Mouse (Mus musculus) embryonic fibroblast, embryonic 13.5 days (primary cell): ENCODE data around the gene Ifne. TPM values are rescaled to one million over a fixed set of nuclear protein-coding genes. Genes with fewer than 3 reads are reported as not detected.

Source experiments
- H3K27ac ChIP-seq: 2 replicates; pipeline ENCODE4 v1.5.1; 2012; ENCODE audit warnings: low read length, control low read depth, inconsistent platforms; ENCODE audit not compliant: insufficient read depth
- H3K4me1 ChIP-seq: 2 replicates; pipeline ENCODE4 v1.6.1; 2011; ENCODE audit warnings: low read length; ENCODE audit not compliant: control insufficient read depth, insufficient read depth
- H3K4me3 ChIP-seq: 2 replicates; pipeline ENCODE4 v1.5.1; 2011; ENCODE audit warnings: mild to moderate bottlenecking, control low read depth, low read length; ENCODE audit not compliant: insufficient read depth
- CTCF ChIP-seq: IDR thresholded peaks from 2 replicates; pipeline ENCODE4 v1.5.1; 2011; ENCODE audit warnings: mild to moderate bottlenecking, control low read depth, low read length, moderate library complexity, borderline replicate concordance; ENCODE audit not compliant: insufficient read depth
- POLR2A ChIP-seq: IDR thresholded peaks from 2 replicates; pipeline ENCODE4 v1.6.1; 2011; ENCODE audit warnings: low read depth, mild to moderate bottlenecking, control low read depth, low read length, moderate library complexity
- polyA plus RNA-seq: library from polyadenylated mRNA; stranded (reverse); fragments of >200 nt; gene quantifications from 2 replicates; pipeline ENCODE4 v1.2.4, GENCODE M21; 2011; ENCODE audit warnings: low read depth; ENCODE audit not compliant: missing spikeins, insufficient read length

Gene Ifne
- polyA plus RNA-seq, 1 experiment: not detected

- Histone ChIP-seq H3K4me1 (peaks cover 4% of the 10 kb centered on the region), H3K4me3 (no peak overlapping the region), H3K27ac (no peak overlapping the region)
- no peak for TF ChIP-seq POLR2A
- no peak for TF ChIP-seq CTCF
These were observed 32.9 kb upstream of the Ifne start for GRCm38 (mm10) chr4:88912882-88913281.

GRCm38 (mm10) chr4:88912187-88912586 lies 32.2 kb upstream of the Ifne start:
- TF ChIP-seq CTCF (no peak), POLR2A (no peak)
- H3K27ac ChIP-seq: no peak overlapping the region; the same call in 1 of the 2 replicates

DNA sequence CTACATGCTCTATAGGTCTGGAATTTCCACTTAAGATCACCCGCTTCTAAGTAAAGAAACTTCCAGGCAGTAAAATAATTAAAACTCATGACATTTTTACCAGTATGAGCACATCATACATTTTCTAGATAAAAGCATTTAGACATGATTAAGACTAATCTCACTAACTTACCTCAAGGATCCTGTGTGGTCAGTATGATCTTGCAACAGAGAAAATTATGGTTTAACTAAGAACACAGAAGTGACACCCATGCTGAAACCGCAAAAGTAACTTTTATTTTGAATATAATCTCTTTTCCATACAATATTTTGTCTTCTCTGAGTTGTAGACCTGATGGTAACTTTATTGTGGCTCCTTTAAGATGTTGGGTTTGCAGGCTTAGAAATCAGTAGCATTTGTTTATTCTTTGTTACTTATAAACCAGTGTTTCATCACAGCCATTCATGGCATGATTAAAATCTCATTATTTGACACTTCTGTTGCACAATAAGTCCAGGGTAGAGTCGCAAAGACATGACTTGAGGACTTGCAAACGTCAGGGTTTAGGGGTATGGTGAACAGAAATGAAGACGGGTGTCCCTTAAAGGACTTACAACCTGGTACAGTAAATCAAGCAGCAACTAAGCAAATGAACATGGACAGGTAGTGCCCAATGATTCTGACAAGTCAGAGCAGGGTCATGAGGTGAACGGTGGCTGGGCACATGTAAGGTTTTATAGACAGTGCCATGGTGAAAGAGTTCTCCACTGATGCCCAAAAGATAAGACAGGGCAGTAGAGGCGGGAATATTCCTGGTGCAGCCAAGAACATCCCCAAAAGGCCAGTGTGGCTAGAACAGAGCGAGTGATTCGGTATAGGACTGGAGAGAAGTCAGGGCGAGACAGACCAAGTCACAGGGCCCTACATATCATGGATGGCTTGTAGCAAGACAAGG lies 29.9 kb upstream of the Ifne start:
- TF ChIP-seq POLR2A (no peak), CTCF (no peak)

More at GRCm38 (mm10) chr4:88912187-88912586, 32.2 kb upstream of the Ifne start:
- Histone ChIP-seq H3K4me3 (no peak overlapping the region), H3K4me1 (peaks cover 2% of the 10 kb centered on the region; the same call in 1 of the 2 replicates)

DNA sequence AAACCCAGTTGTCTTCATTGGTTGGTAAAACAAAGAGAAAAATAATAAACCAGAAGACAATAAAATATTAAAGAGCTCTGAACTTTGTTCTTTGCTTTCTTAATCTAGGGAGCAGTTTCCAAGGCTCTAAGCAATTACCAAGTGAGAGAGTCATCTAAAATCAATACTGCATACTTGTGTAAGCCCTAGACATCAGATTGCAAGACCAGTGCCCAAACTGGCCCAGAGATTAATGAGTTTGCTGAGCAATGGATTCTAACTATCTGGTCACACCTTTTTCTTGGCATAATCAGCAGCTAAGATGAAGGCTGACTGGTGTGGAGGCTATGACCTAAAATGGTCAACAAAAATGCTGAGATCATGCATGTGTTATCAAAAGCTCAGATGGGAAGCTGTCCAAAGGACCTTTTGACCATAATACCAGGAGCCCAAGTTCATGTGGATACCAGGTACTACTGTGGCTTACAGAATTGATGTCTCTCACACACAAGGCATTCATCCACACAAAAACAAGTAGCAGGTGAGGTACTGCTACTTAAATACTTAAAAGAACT lies 13.3 kb upstream of the Ifne start:
- H3K4me1 ChIP-seq: no peaks in the 10 kb centered on the region
- no peak overlapping the region for H3K4me3 ChIP-seq
- H3K27ac ChIP-seq: no peak overlapping the region
- TF ChIP-seq POLR2A: no peak
- no peak for TF ChIP-seq CTCF

More for the DNA sequence above, 29.9 kb upstream of the Ifne start:
- Histone ChIP-seq H3K27ac (no peak overlapping the region), H3K4me3 (no peak overlapping the region), H3K4me1 (peaks cover 2% of the 10 kb centered on the region; the same call in 1 of the 2 replicates)

DNA sequence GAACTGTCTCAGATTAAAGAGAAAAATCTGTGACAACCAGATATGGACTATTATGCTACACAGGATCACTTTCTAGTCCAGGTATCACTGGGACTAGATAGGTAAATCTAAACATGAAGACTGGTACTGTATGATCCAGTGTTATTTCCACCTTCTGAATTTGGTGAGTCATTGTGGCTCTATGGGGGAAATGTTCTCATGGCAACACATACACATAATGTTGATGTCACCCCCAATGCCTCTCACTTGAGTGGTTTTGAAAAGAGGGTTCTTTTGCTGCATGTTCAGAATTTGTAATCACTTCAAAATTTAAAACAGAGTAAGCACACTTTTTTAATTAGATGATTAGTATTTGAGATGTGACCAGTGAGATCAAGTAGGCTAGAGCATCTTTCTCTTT lies 8.2 kb upstream of the Ifne start:
- no peak overlapping the region for H3K27ac ChIP-seq
- H3K4me1 ChIP-seq: no peaks in the 10 kb centered on the region
- TF ChIP-seq POLR2A (no peak), CTCF (no peak)
- H3K4me3 ChIP-seq: no peak overlapping the region

DNA sequence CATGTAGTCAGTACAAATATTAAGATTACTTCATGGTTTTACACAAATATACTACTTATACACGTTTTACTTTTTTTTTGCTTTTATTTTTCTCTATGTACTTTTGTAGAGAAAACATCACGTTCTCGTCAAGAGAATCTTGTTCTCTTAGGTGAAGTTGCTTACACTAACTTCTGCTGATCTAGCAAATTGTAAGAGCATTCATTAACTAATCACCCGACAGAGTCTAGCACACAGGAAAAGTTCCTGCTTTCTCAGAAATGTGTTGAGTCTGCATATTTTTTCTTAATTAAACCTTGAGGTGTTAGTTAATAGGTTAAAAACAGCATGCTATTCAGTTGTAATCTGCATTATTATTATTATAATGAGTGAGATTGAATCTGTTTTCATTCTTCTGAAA lies 1.2 kb downstream of the Ifne start:
- no peak for TF ChIP-seq POLR2A
- no peak for TF ChIP-seq CTCF
- Histone ChIP-seq H3K4me3 (no peak overlapping the region), H3K27ac (no peak overlapping the region)

DNA sequence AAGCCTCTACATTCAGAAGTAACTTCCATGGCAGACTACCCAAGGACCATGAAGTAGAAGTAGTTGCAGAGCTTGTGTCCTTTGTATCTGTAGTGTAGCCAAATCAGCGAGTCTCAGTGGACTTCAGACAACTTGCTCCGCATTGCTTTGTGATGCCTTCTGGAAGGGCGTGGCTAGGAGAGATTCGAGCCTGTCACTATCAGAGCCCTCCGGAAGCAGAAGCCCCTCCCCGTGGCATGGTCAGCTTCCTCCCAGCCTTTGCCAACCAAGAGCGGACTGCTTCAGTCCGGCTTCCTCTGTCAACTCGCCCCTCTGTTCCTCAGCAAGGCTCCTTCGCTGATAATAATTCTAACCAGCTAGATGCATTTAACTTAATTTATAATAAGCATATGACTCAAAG lies 1.8 kb downstream of the Ifne start:
- Histone ChIP-seq H3K4me1 (no peaks in the 10 kb centered on the region), H3K4me3 (no peak overlapping the region), H3K27ac (no peak overlapping the region)
- no peak for TF ChIP-seq POLR2A
- no peak for TF ChIP-seq CTCF

More for the DNA sequence above, 1.2 kb downstream of the Ifne start:
- no peaks in the 10 kb centered on the region for H3K4me1 ChIP-seq

GRCm38 (mm10) chr4:88876520-88876919 lies 3.5 kb downstream of the Ifne start:
- H3K4me3 ChIP-seq: no peak overlapping the region
- TF ChIP-seq CTCF (no peak), POLR2A (no peak)
- no peaks in the 10 kb centered on the region for H3K4me1 ChIP-seq
- no peak overlapping the region for H3K27ac ChIP-seq

DNA sequence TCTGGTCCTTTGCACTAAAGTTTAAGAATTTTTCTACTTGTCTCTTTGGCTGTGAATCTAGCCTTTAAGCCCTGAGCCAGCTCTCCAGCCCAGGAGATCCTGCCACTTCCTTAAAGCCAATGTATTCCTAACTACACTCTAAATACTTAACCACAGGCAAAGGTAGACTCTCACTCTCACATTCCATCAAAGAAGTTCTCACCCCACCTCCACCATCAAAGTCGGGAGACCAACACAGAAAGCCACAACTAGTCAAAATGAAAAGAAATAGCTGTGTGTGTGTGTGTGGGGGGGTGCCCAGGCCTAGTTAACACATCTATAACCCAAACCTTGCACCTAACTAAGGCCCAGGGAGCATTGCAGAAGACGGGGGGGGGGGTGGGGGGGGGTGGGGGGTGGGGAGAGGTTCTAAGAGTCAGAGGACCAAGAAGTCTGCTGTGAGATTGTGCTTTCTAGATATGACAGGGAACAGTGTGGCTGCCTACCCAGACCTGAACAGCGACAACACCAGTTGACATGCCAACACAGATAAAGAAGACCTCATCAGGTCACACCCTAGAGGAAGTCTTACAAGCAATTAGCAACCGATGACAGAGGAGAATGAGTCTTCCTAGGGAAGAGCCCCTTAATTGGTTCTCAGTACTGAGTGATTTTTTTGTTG lies 4.4 kb downstream of the Ifne start:
- no peak overlapping the region for H3K4me3 ChIP-seq
- no peak for TF ChIP-seq CTCF
- no peak for TF ChIP-seq POLR2A
- H3K4me1 ChIP-seq: no peaks in the 10 kb centered on the region
- no peak overlapping the region for H3K27ac ChIP-seq
